ENCODE assay signal across 12 mouse cellular contexts in genomic region chr4:32482936-32483335, GRCm38 (mm10).
DNase-seq lines count a peak whose midpoint lies in the region; ATAC-seq lines count a peak whose summit lies in the region.
"Had no signal": no experiment of that assay in that cellular context is flagged by ENCODE, and none has a peak within 500 bp of the region (broad histone marks: within the 10 kb centered on the region; RNA-seq: fewer than 3 reads in every experiment).

No protein-coding gene starts in this region.

- no peaks in the 10 kb centered on the region for H3K36me3 ChIP-seq in forebrain, embryonic 10.5 days (replicated peaks)
- H3K36me3 ChIP-seq in forebrain, embryonic 11.5 days (ENCODE audit: control insufficient read depth, insufficient read depth, low read length) = no peaks in the 10 kb centered on the region
- no peaks in the 10 kb centered on the region for H3K36me3 ChIP-seq in embryonic facial prominence, embryonic 14.5 days (ENCODE audit: control insufficient read depth, insufficient read depth, low read length)
- H3K36me3 ChIP-seq in neural tube, embryonic 11.5 days (ENCODE audit: control insufficient read depth, insufficient read depth, low read length) = no peaks in the 10 kb centered on the region

- no peaks in the 10 kb centered on the region for H3K27me3 ChIP-seq in forebrain, embryonic 10.5 days (ENCODE audit: poor library complexity, severe bottlenecking)
- H3K27me3 ChIP-seq in forebrain, embryonic 11.5 days (ENCODE audit: control insufficient read depth, insufficient read depth, low read length) = no peaks in the 10 kb centered on the region
- no peaks in the 10 kb centered on the region for H3K27me3 ChIP-seq in embryonic facial prominence, embryonic 14.5 days (replicated peaks; ENCODE audit: control insufficient read depth, insufficient read depth, low read length)
- H3K27me3 ChIP-seq in neural tube, embryonic 11.5 days (ENCODE audit: control insufficient read depth, insufficient read depth, low read length) = no peaks in the 10 kb centered on the region

- H3K9ac ChIP-seq in forebrain, embryonic 11.5 days (ENCODE audit: low read length) = no peak overlapping the region; the same call in 1 of the 2 replicates
- H3K9ac ChIP-seq in embryonic facial prominence, embryonic 14.5 days (ENCODE audit: low read depth, low read length) = no peak overlapping the region
- H3K9ac ChIP-seq in neural tube, embryonic 11.5 days (ENCODE audit: low read length) = peak overlapping the region; percentile 22; the same call in 1 of the 2 replicates
- H3K9ac ChIP-seq: liver, embryonic 14.5 days had no signal

- DNase-seq in forebrain, embryonic 10.5 days (ENCODE audit: extremely low spot score, low spot score) = no peak
- DNase-seq in forebrain, embryonic 11.5 days (ENCODE audit: low spot score) = no peak
- DNase-seq in embryonic facial prominence, embryonic 14.5 days (ENCODE audit: low spot score) = peak; percentile 61
- DNase-seq in hindlimb bud, embryonic 11.5 days (ENCODE audit: extremely low spot score, low read depth, low spot score) = peak; percentile 22
- no peak for DNase-seq in neural tube, embryonic 11.5 days (ENCODE audit: low spot score)
- DNase-seq in testis, postnatal 14 days (ENCODE audit: low spot score) = no peak
- DNase-seq in urinary bladder, postnatal 4 days (ENCODE audit: low spot score in 2 of 2) = no peak
- DNase-seq in right cerebral cortex, adult 2 months (ENCODE audit: low spot score in 2 of 2) = no peak
- DNase-seq: heart, adult 2 months; kidney, adult 18-20 months had no signal

- H3K27ac ChIP-seq in forebrain, embryonic 10.5 days = peak overlapping the region; percentile 51; the same call in 1 of the 2 replicates
- H3K27ac ChIP-seq in forebrain, embryonic 11.5 days (ENCODE audit: low read depth, low read length) = no peak overlapping the region
- no peak overlapping the region; the same call in 1 of the 2 replicates for H3K27ac ChIP-seq in embryonic facial prominence, embryonic 14.5 days (replicated peaks; ENCODE audit: low read depth, low read length)
- H3K27ac ChIP-seq in neural tube, embryonic 11.5 days (ENCODE audit: low read depth, low read length) = peak overlapping the region; percentile 63; the same call in 1 of the 2 replicates
- H3K27ac ChIP-seq: heart, adult 2 months; liver, embryonic 14.5 days; macrophage had no signal

- no peak overlapping the region for H3K4me3 ChIP-seq in forebrain, embryonic 10.5 days
- H3K4me3 ChIP-seq in forebrain, embryonic 11.5 days (ENCODE audit: low read depth, low read length) = no peak overlapping the region
- H3K4me3 ChIP-seq in embryonic facial prominence, embryonic 14.5 days (ENCODE audit: low read depth, low read length) = no peak overlapping the region
- no peak overlapping the region for H3K4me3 ChIP-seq in neural tube, embryonic 11.5 days (ENCODE audit: low read depth, low read length)
- H3K4me3 ChIP-seq: heart, adult 2 months had no signal

- 27% methylated on average over 8 of the region's 8 CpGs for WGBS in forebrain, embryonic 10.5 days
- WGBS in forebrain, embryonic 11.5 days = 21% methylated on average over 8 of the region's 8 CpGs
- whole genome bisulfite sequencing in embryonic facial prominence, embryonic 14.5 days = 12% methylated on average over 8 of the region's 8 CpGs
- WGBS in neural tube, embryonic 11.5 days = 16% methylated on average over 8 of the region's 8 CpGs

- H3K9me3 ChIP-seq in forebrain, embryonic 10.5 days = no peaks in the 10 kb centered on the region
- no peaks in the 10 kb centered on the region for H3K9me3 ChIP-seq in forebrain, embryonic 11.5 days (ENCODE audit: control insufficient read depth, low read length)
- H3K9me3 ChIP-seq in embryonic facial prominence, embryonic 14.5 days (ENCODE audit: control insufficient read depth, low read length) = no peaks in the 10 kb centered on the region
- H3K9me3 ChIP-seq in neural tube, embryonic 11.5 days (ENCODE audit: control insufficient read depth, low read length) = no peaks in the 10 kb centered on the region

- no peak overlapping the region for H3K4me2 ChIP-seq in forebrain, embryonic 11.5 days (ENCODE audit: low read depth, low read length, severe bottlenecking)
- no peak overlapping the region for H3K4me2 ChIP-seq in embryonic facial prominence, embryonic 14.5 days (ENCODE audit: low read depth, low read length)
- H3K4me2 ChIP-seq in neural tube, embryonic 11.5 days (ENCODE audit: low read depth) = no peak overlapping the region; the same call in 1 of the 2 replicates

- ATAC-seq in forebrain, embryonic 11.5 days (replicated peaks; ENCODE audit: low FRiP score) = no peak
- ATAC-seq in embryonic facial prominence, embryonic 14.5 days (ENCODE audit: low read depth) = peak; percentile 58; the same call in 1 of the 2 replicates
- no peak for ATAC-seq in neural tube, embryonic 11.5 days (ENCODE audit: insufficient read depth, low FRiP score, low TSS enrichment)

- H3K4me1 ChIP-seq in forebrain, embryonic 10.5 days = peaks cover 76% of the 10 kb centered on the region
- peaks cover 30% of the 10 kb centered on the region; the same call in 1 of the 2 replicates for H3K4me1 ChIP-seq in forebrain, embryonic 11.5 days (replicated peaks; ENCODE audit: control insufficient read depth, insufficient read depth, low read length)
- H3K4me1 ChIP-seq in embryonic facial prominence, embryonic 14.5 days (ENCODE audit: control insufficient read depth, insufficient read depth, low read length) = peaks cover 49% of the 10 kb centered on the region
- peaks cover 53% of the 10 kb centered on the region for H3K4me1 ChIP-seq in neural tube, embryonic 11.5 days (ENCODE audit: control insufficient read depth, insufficient read depth, low read length)

Comparison
In these comparisons a context has a peak if more than half of its experiments do, and no peak if none do; other contexts are left out.
1. H3K27ac ChIP-seq: peak in forebrain, embryonic 10.5 days (single experiment) and neural tube, embryonic 11.5 days (single experiment); none in forebrain, embryonic 11.5 days (single experiment) and embryonic facial prominence, embryonic 14.5 days (single experiment).
2. DNase-seq: peak in embryonic facial prominence, embryonic 14.5 days (single experiment) and hindlimb bud, embryonic 11.5 days (single experiment); none in forebrain, embryonic 10.5 days (single experiment), forebrain, embryonic 11.5 days (single experiment), neural tube, embryonic 11.5 days (single experiment), testis, postnatal 14 days (single experiment), urinary bladder, postnatal 4 days (0 of 2) and right cerebral cortex, adult 2 months (0 of 2).